Mouse (Mus musculus) ES-E14 (cell line): Measurements from ENCODE around the gene Cadm2. TPM values are rescaled to one million over a fixed set of nuclear protein-coding genes. Genes with fewer than 3 reads are reported as not detected.

Experiments
- DNase-seq: peaks from one replicate; pipeline ENCODE4 v3.0.0-alpha.2; 2013; ENCODE audit warnings: low read depth, low spot score
- H3K27ac ChIP-seq: 2 replicates; pipeline ENCODE4 v1.5.1; 2012; ENCODE audit warnings: low read depth, mild to moderate bottlenecking, low read length, moderate library complexity, mixed read lengths; ENCODE audit not compliant: poor library complexity, insufficient read depth, severe bottlenecking
- H3K36me3 ChIP-seq: 2 replicates; pipeline ENCODE4 v1.6.1; 2012; ENCODE audit warnings: mild to moderate bottlenecking, low read length, moderate library complexity, mixed read lengths; ENCODE audit not compliant: control insufficient read depth, poor library complexity, insufficient read depth, severe bottlenecking
- H3K4me1 ChIP-seq, 2 experiments: fragments of 150-350 bp in 1 of 2; sonication (generic) in 1 of 2; 2 replicates each; pipeline ENCODE4 v1.6.1; 2012; ENCODE audit warnings: low read length in 2 of 2, mild to moderate bottlenecking in 1 of 2, mixed read lengths in 1 of 2; ENCODE audit not compliant: control insufficient read depth in 2 of 2, insufficient read depth in 2 of 2, poor library complexity in 1 of 2
- H3K4me3 ChIP-seq, 2 experiments: fragments of 150-350 bp in 1 of 2; sonication (generic) in 1 of 2; 2 replicates each; pipeline ENCODE4 v1.5.1; 2012; ENCODE audit warnings: low read length in 2 of 2, low read depth in 1 of 2, mild to moderate bottlenecking in 1 of 2, mixed read lengths in 1 of 2; ENCODE audit not compliant: insufficient read depth in 1 of 2, poor library complexity in 1 of 2, severe bottlenecking in 1 of 2
- H3K9ac ChIP-seq: 2 replicates; pipeline ENCODE4 v1.6.1; 2012; ENCODE audit warnings: low read depth, mild to moderate bottlenecking, low read length, mixed read lengths; ENCODE audit not compliant: poor library complexity, insufficient read depth, severe bottlenecking
- H3K9me3 ChIP-seq: fragments of 150-350 bp; sonication (generic); 2 replicates; pipeline ENCODE4 v1.6.1; 2012; ENCODE audit warnings: low read depth, mild to moderate bottlenecking, low read length; ENCODE audit not compliant: control insufficient read depth, insufficient read depth
- CHD2 ChIP-seq: IDR thresholded peaks from 2 replicates; pipeline ENCODE4 v1.6.1; 2014; ENCODE audit warnings: mild to moderate bottlenecking, low read depth, low read length, inconsistent platforms
- HCFC1 ChIP-seq: IDR thresholded peaks from 2 replicates; pipeline ENCODE4 v1.6.1; 2012; ENCODE audit warnings: low read length, inconsistent platforms, borderline replicate concordance; ENCODE audit not compliant: insufficient read depth
- MAFK ChIP-seq: IDR thresholded peaks from 2 replicates; pipeline ENCODE4 v1.6.1; 2014; ENCODE audit warnings: mild to moderate bottlenecking, low read depth, low read length, inconsistent platforms; ENCODE audit not compliant: insufficient read depth
- ZC3H11A ChIP-seq: IDR thresholded peaks from 2 replicates; pipeline ENCODE4 v1.6.1; 2012; ENCODE audit warnings: low read depth, mild to moderate bottlenecking, inconsistent platforms, low read length, borderline replicate concordance
- ZNF384 ChIP-seq: IDR thresholded peaks from 2 replicates; pipeline ENCODE4 v1.6.1; 2012; ENCODE audit warnings: low read depth, low read length, inconsistent platforms
- in situ Hi-C, 2 experiments: fragments of 600-800 bp; cut with MboI; formaldehyde crosslinking; loops; one replicate each; pipeline ENCODE4 v1.15.1; 2025; ENCODE audit warnings: low sequenced_read_pairs in 2 of 2, inconsistent platforms in 1 of 2; ENCODE audit not compliant: unreplicated experiment in 2 of 2
- total RNA-seq: library from RNA; depleted of rRNA; stranded (reverse); fragments of 300-350 nt; gene quantifications from 2 replicates; pipeline ENCODE4 v1.2.3, GENCODE M21; 2012

The Cadm2 gene
- total RNA-seq, 1 experiment, result 0.09 TPM

GRCm38 (mm10) chr16:67121781-67122180 is 498.9 kb downstream of the Cadm2 start:
- in situ Hi-C loops, result no loop called here
- TF ChIP-seq HCFC1 (no peak), CHD2 (no peak), MAFK (no peak), ZNF384 (no peak)
- no peak overlapping the region for H3K9ac ChIP-seq
- H3K36me3 ChIP-seq, result no peaks in the 10 kb centered on the region
- no peaks in the 10 kb centered on the region for H3K4me1 ChIP-seq
- H3K27ac ChIP-seq, result no peak overlapping the region
- no peak overlapping the region for H3K4me3 ChIP-seq
- H3K9me3 ChIP-seq, result no peaks in the 10 kb centered on the region
- DNase-seq, result no peak

GRCm38 (mm10) chr16:67106478-67107061 is 514.1 kb downstream of the Cadm2 start:
- no peak for DNase-seq
- TF ChIP-seq HCFC1 (no peak), ZC3H11A (no peak), MAFK (no peak), CHD2 (no peak), ZNF384 (no peak)
- Histone ChIP-seq H3K27ac (no peak overlapping the region), H3K9me3 (no peaks in the 10 kb centered on the region), H3K9ac (no peak overlapping the region), H3K36me3 (no peaks in the 10 kb centered on the region), H3K4me1 (no peaks in the 10 kb centered on the region), H3K4me3 (no peak overlapping the region)
- in situ Hi-C loops, result no loop called here

- H3K9me3 ChIP-seq, result no peaks in the 10 kb centered on the region
- no peaks in the 10 kb centered on the region for H3K36me3 ChIP-seq
- no peak overlapping the region for H3K27ac ChIP-seq
- DNase-seq, result no peak
- H3K9ac ChIP-seq, result no peak overlapping the region
- no peak overlapping the region for H3K4me3 ChIP-seq
- H3K4me1 ChIP-seq, result no peaks in the 10 kb centered on the region
- no peak for TF ChIP-seq MAFK
- in situ Hi-C loops, result no loop called here
Measured at GRCm38 (mm10) chr16:67096706-67097105, 524.0 kb downstream of the Cadm2 start.

GRCm38 (mm10) chr16:67095916-67096315 is 524.8 kb downstream of the Cadm2 start:
- no peak for TF ChIP-seq HCFC1
- TF ChIP-seq ZC3H11A, result no peak
- TF ChIP-seq MAFK, result no peak
- TF ChIP-seq CHD2, result no peak
- TF ChIP-seq ZNF384, result no peak
- Histone ChIP-seq H3K9ac (no peak overlapping the region), H3K4me3 (no peak overlapping the region), H3K9me3 (no peaks in the 10 kb centered on the region), H3K27ac (no peak overlapping the region), H3K4me1 (no peaks in the 10 kb centered on the region), H3K36me3 (no peaks in the 10 kb centered on the region)
- in situ Hi-C loops, result no loop called here
- DNase-seq, result no peak

- Histone ChIP-seq H3K4me3 (no peak overlapping the region), H3K9ac (no peak overlapping the region), H3K27ac (no peak overlapping the region), H3K4me1 (no peaks in the 10 kb centered on the region), H3K9me3 (no peaks in the 10 kb centered on the region), H3K36me3 (no peaks in the 10 kb centered on the region)
- DNase-seq, result no peak
- TF ChIP-seq HCFC1, result no peak
- TF ChIP-seq ZC3H11A, result peak; percentile 38; the same call in 1 of the 2 replicates
- no peak for TF ChIP-seq ZNF384
- TF ChIP-seq MAFK, result no peak
- TF ChIP-seq CHD2, result no peak
- in situ Hi-C loops, result no loop called here
Measured at GRCm38 (mm10) chr16:67089747-67090146, 531.0 kb downstream of the Cadm2 start.
